In genomic region chr17:26028261-26028660, GRCm38 (mm10) we compare ENCODE assay signal across 1 mouse cellular context.
A peak's percentile ranks its signal among the peaks of the same experiment; 100 is the strongest.
TF ChIP-seq lines count a peak whose summit lies in the region.

No protein-coding gene starts in this region.

TF ChIP-seq in CH12.LX, 34 proteins besides CTCF, POLR2A, EP300 and RAD21:
- no peak for TF ChIP-seq JUN (IDR thresholded peaks at IDR 0.05; ENCODE audit: insufficient read depth, low read depth, low read length)
- TF ChIP-seq MEF2A (IDR thresholded peaks at IDR 0.05; ENCODE audit: borderline replicate concordance, low read depth, low read length), result no peak
- no peak for TF ChIP-seq ELF1 (IDR thresholded peaks at IDR 0.05; ENCODE audit: low read depth, low read length)
- TF ChIP-seq SIN3A (IDR thresholded peaks at IDR 0.05; ENCODE audit: low read length), result 0 out of 2 replicates have a peak, but pooled peaks have one; percentile 32
- no peak for TF ChIP-seq PAX5 (IDR thresholded peaks at IDR 0.05; ENCODE audit: low read length)
- no peak for TF ChIP-seq MAZ (IDR thresholded peaks at IDR 0.05; ENCODE audit: low read depth, low read length)
- TF ChIP-seq MYC (IDR thresholded peaks at IDR 0.05; ENCODE audit: low read depth, low read length), result 0 out of 2 replicates have a peak, but pooled peaks have one; percentile 13
- TF ChIP-seq SMC3 (IDR thresholded peaks at IDR 0.05; ENCODE audit: low read depth, low read length), result no peak
- TF ChIP-seq TCF12 (IDR thresholded peaks at IDR 0.05; ENCODE audit: low read depth, low read length), result no peak
- TF ChIP-seq CHD1 (IDR thresholded peaks at IDR 0.05; ENCODE audit: low read depth, low read length), result no peak
- TF ChIP-seq ETS1 (conservative IDR thresholded peaks at IDR 0.05; ENCODE audit: low read depth, low read length), result 0 out of 2 replicates have a peak, but pooled peaks have one; percentile 4
- TF ChIP-seq MAX (IDR thresholded peaks at IDR 0.05; ENCODE audit: low read length), result peak; percentile 37; the same call in 1 of the 2 replicates
- no peak for TF ChIP-seq HCFC1 (IDR thresholded peaks at IDR 0.05; ENCODE audit: low read depth, low read length)
- TF ChIP-seq TBP (conservative IDR thresholded peaks at IDR 0.05; ENCODE audit: low read depth, low read length), result no peak
- no peak; the same call in 1 of the 2 replicates for TF ChIP-seq ZNF384 (IDR thresholded peaks at IDR 0.05; ENCODE audit: low read depth, low read length)
- no peak for TF ChIP-seq E2F4 (IDR thresholded peaks at IDR 0.05; ENCODE audit: insufficient replicate concordance, low read depth, low read length)
- TF ChIP-seq POLR2AphosphoS2 (IDR thresholded peaks at IDR 0.05; ENCODE audit: low read depth, low read length), result no peak
- no peak for TF ChIP-seq ZC3H11A (IDR thresholded peaks at IDR 0.05; ENCODE audit: low read depth, low read length)
- TF ChIP-seq MXI1 (IDR thresholded peaks at IDR 0.05; ENCODE audit: low read depth, low read length), result peak; percentile 27; the same call in 1 of the 2 replicates
- no peak for TF ChIP-seq MAFK (IDR thresholded peaks at IDR 0.05; ENCODE audit: insufficient replicate concordance, low read length)
TF ChIP-seq in CH12.LX: peak in this region for 5.
